Mouse (Mus musculus) cerebellum, postnatal 10 days (tissue): ENCODE results near the gene Ctbs.

Experiments
- DNase-seq, 2 experiments: peaks; one replicate each; pipeline ENCODE4 v3.0.0; 2021; ENCODE audit warnings: mixed read lengths in 2 of 2

Ctbs gene

DNA sequence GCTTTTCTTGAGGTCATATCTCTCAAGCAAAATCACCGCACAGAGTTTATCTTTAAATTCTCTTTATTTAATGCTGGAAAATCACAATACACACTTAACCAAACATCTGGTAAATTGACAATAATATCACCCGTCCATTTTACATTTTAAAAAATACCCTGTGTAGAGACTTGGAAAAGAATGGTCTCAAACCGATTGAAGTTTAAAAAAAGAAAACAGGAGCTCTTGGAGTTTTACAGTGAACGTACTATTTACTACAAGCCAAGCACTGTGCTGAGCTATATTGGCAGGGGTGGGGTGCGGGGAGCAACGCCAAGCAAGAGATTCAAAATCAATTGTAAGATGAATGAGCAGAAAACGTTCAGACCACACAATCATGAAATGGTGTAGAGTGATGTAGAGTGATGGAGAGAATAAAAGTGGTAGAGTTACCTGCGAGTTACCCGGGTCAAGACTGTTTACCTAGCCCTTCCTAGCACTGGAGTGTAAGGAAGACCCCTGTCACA lies at the start of gene Ctbs:
Gene Ctbs (plus strand): TSS at position 51 of the 506 bp plus-strand sequence.
- no peak for DNase-seq

DNA sequence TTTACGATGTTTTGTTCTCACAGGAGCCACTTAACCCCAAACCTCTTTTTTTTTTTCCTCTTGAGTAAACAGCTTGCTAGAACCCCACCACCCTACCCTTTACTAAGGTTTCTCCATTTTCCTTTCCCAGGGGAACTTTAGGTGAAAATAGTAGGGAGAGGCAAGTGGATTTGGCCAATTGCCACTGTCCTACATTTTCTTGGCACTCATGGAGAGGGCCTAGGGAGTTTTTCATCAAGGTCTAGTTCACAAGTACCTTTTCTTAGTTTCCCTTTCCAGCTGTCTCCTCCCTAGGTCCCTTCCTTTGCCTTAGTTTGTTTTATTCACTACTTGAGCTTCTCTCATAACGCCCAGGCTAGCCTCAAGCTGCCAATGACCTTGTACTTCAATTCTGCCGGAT lies 45.8 kb upstream of the Ctbs start:
- DNase-seq, result peak; percentile 34 to 41

GRCm38 (mm10) chr3:146404311-146405201 lies 45.0 kb upstream of the Ctbs start, which contains the start of gene Ssx2ip:
Ssx2ip (plus strand) TSS chr3:146404642.
- DNase-seq, result peak; percentile 100

DNA sequence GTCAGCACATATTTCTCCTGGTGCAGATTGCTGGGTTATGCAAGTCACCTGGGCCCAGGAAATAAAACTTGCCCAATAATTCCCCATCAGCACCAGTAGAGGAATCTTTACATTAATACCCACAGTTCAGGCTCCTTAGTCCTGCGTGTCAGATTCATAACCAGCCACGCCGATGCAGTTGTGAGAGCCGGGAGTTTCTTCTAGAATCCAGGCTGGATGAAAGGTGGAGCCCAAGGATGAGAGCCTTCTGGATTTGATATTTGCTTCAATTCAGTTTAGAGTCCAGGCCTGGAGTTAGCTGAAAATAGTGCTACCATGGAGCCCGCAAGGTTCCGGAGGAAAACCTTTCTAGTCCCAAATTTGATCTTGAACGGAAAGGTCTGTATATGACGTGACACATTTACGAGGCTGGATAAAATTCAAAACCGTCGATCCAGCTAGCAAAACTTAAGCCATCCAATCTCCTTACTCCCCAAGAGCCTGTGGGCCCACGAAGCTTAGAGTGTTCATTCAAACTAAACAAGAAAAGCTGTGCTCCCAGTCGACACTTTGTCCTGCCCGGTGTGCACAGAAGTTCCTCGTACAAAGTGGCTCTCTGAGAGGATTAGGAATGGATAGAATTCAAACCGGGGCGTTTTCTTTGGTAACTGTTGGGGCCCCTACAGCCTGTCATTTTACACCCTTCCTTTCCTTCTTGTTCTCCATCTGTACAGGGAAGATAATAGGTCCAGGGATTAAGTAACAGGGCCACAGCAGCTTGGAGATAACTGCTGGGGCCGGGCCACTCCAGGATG lies 44.2 kb upstream of the Ctbs start:
- DNase-seq, result no peak

DNA sequence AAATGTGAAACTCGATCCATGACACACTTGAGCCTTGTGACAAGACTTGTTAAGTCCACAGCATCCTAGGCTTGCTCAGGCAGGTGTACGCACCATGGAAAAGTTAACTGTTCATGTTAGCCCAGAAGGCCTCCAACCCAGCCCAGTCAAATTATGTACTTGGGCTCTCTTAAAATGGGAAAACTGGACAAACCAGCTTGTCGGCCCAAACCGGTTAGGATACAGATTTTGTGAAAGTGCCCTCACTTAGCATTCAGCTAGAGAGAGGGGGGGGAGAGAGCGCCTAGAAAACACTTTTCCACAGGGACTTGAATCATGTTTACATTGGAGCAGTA lies 43.6 kb upstream of the Ctbs start:
- no peak for DNase-seq

DNA sequence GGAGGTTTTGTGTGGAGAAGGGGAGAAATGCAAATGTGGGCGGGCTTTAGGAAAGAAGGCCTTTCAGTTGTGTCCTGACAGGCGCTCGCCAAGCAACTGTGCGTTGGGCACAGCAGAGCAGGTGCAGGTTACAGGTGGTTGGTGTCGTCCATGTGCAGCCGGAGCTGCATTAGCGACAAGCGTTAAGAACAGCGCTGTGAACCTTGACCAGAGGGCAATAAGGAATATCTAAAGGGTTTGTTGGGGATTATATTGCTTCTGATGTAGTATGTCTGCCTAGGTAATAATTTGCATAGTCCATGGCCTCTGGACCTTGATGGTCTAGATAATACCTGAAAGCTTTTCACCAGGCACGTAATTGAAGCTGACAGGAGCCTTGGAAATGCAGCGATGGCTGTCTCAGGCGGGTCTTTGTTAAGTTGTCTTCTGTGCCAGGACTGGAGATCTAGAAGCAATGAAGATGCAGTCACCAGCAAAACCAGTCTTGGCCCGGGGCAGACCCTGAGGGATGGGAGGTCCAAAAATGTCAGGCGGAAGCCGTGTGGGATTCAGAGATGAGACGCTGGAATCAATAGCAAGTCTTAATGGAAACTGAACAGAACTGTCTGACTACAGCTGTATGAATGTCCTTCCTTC lies 42.4 kb upstream of the Ctbs start:
- no peak for DNase-seq

DNA sequence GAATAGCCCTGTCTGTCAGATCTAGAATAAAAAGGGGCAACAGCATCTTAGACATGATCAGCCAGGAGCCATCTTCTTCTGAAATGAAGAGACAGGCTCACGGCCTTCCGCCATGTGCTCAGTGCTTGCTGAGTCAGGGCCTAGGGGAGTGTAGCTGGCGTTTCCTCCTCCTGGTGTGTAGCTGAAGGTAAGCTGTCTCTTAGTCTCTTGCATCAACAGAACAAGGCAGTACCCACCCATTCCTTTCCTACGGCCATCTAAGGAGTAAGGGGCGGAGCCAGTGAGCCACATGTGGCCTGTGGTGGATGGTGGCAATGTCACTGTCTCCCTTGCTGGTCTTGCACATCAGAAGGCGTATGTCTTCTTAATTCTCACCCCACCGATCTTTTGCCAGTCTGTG lies 39.5 kb upstream of the Ctbs start:
- DNase-seq, result no peak

- peak; percentile 48 to 61 for DNase-seq
Measured at GRCm38 (mm10) chr3:146412008-146412407, 37.6 kb upstream of the Ctbs start.

DNA sequence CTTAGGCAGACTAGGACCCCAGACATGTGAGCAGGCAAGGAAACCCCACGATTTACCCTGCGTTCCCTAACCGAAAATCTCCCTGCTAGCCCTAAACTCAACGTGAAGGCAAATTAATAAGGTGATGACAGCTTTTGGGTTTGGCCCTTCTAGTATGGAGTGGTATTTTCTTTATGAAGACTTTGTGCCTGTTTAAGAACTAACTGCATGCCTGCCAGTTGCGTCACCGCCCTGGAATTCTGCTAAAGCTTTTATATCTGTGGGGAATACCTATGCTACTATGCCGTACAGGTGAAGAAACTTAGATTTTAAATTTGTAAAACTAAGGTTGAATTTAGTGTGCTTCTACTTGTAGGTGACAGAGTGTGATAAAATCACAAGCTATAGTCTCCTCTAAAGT lies 37.1 kb upstream of the Ctbs start:
- no peak for DNase-seq

- DNase-seq, result peak; percentile 43 to 44
Measured at GRCm38 (mm10) chr3:146413016-146413415, 36.6 kb upstream of the Ctbs start.

DNA sequence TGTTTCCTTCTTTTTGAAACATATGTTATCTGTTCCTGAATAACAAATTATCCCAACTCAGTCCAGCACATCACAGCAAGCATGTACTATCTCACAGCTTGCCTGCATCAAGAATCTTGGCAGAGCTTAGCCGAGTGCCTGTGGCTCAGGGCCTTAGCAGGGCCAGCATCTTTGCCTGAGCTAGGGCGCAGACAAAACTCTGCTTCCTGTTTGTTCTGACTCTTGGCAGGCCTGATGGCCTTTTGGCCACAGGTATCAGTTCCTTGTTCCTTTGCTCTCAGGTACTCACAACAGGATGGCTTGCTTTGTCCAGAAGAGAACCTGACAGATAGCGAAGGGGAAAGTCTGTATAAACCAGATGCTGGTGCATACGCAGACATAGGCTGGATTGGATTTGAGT lies 35.6 kb upstream of the Ctbs start:
- DNase-seq, result peak; percentile 67 to 74

DNA sequence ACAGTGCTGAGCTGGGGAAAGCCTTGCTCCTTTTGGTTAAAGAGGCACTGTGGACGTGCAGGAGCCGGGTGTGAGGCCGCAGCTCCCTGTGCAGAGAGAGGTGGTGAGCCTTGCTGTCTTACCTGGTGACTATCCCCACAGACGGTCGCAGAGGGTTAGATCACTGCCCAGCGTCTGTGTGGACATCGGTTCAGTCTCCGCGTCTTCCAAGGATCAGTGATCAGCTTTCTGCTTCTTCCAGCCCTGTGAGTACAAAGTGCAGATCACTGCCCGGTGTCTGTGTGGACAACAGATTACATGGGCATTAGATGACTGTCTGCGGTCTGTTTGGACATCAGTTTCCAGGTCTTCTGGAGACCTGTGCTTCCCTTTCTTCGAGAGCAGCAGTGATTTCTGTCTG lies 35.0 kb upstream of the Ctbs start:
- no peak for DNase-seq

- no peak for DNase-seq
Measured at GRCm38 (mm10) chr3:146417873-146418272, 31.7 kb upstream of the Ctbs start.

DNA sequence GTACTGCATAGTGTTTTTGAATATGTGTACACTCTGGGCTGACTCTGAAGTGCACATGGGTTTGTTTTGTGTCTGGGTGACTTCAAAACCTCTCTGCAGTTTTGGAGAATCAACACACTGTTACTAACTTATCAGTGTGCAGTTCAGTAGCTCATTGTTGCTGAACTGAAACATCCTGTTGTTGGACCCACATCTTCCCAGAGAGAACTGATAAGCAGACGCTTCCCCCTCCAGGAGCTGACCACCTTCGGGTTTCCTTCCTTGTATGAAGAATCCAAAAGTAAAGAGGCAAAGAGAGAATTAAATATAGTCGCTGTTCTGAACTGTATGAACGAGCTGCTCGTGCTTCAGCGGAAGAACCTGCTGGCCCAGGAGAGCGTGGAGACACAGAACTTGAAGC lies 30.7 kb upstream of the Ctbs start:
- peak in 1 of 2 experiments; percentile 16 for DNase-seq

- peak; percentile 43 to 54 for DNase-seq
Measured at GRCm38 (mm10) chr3:146419534-146419933, 30.1 kb upstream of the Ctbs start.

- DNase-seq, result peak; percentile 51 to 53
Measured at GRCm38 (mm10) chr3:146419992-146420537, 29.5 kb upstream of the Ctbs start.

DNA sequence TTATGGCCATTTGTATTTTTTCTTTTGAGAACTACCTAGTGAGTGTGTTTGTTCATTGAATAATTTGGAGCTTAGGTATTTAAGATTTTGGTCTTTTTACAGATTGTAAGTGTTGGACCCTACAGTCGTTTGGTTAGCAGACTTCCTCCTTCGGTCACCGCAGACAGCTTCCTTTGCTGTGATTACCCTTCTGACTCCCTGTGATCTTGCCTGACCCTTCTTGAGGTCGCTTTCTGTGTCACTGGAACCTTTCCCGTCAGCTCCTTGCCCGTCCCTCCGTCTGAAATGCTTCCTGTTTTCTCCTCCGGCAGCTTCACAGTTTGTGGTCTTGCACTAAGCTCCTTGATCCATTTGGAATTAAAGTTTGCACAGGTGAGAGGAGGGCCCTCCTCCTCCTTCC lies 27.8 kb upstream of the Ctbs start:
- DNase-seq, result no peak

DNA sequence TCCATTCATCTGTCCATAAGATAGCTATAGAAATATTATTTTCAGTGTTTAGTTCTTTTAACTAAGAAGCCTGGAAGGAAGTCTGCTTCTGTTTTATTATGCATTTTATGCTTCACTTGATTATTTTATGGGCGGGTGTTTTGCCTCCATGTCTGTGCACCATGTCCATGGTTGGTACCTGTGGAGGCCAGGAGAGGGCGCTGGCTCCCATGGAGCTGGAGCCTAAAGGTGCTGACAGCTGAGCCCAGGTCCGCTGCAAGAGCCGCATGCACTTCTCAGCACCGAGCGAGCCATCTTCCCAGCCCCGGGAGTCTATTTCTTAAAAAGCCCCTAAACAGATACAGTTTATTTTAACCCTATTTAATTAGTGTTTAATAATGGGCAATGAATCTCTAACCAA lies 25.9 kb upstream of the Ctbs start:
- peak in 1 of 2 experiments; percentile 45 for DNase-seq

DNA sequence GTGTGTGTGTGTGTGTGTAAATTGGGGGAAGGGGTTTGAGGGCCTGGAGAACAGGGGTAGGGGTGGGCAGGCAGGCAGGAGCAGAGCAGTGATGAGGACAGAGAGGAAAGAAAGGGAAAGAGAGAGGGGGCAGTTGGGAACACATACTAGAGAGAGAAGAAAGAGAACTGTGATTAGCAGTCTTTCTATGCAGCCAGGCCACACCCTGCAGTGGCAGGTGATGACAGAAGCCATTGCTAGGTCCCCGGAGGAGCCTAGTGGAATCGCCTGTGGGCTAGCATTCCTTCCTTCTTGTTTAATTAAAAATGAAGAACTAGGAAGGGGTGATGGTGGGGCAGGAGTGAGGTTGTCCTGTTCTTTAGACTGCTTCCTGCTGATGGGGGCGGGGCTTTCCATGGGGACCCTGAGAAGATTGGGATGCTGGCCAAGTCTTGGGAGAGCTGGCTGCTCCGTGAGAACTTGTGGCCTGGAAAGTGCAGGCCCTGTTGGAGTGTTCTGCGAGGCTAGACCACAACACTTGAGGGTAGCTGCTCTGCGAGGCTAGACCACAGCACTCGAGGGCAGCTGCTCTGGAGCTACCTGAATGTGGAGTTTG lies 25.2 kb upstream of the Ctbs start:
- peak in 1 of 2 experiments; percentile 41 for DNase-seq

- no peak for DNase-seq
Measured at GRCm38 (mm10) chr3:146425902-146426301, 23.7 kb upstream of the Ctbs start.

GRCm38 (mm10) chr3:146426489-146426888 lies 23.1 kb upstream of the Ctbs start:
- DNase-seq, result no peak

- DNase-seq, result peak in 1 of 2 experiments; percentile 8
Measured at GRCm38 (mm10) chr3:146433063-146433462, 16.5 kb upstream of the Ctbs start.
